Mouse (Mus musculus) cerebellum, postnatal 4 days (tissue): Measurements from ENCODE around the gene Atp8b2.

Experiments
- DNase-seq, 2 experiments: peaks; one replicate each; pipeline ENCODE4 v3.0.0; 2022; ENCODE audit warnings: low spot score in 2 of 2, mixed read lengths in 1 of 2

Gene Atp8b2

DNA sequence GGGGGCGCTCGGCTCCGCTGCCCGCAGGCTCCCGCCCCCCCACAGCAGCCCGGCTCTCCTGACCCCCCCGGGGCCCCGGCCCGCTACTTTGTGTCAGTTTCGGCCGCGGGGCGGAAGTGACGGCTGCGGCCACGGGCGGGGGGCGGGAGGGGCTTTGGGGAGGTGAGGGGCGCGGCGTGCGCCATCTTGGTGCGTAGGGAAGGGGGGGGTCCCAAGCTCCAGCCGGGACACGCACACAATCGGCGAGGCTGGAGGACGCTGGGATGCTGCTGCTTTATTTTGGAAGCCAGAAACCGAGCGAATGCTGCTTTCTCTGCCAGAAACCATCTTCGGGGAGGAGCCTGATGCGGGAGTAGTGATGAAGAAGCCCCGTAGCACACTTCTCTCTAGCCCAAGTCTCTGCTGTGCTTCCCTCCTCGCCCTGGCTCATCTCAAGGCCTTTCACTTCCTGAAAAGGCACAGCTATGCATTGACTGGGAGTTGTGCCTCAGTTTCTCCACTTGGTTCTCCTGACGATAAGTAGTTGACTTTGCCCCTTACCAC is at the start of gene Atp8b2:
Atp8b2 (minus strand) TSS at position 288 of the 543 bp plus-strand sequence.
- DNase-seq: peak; percentile 57 to 69

DNA sequence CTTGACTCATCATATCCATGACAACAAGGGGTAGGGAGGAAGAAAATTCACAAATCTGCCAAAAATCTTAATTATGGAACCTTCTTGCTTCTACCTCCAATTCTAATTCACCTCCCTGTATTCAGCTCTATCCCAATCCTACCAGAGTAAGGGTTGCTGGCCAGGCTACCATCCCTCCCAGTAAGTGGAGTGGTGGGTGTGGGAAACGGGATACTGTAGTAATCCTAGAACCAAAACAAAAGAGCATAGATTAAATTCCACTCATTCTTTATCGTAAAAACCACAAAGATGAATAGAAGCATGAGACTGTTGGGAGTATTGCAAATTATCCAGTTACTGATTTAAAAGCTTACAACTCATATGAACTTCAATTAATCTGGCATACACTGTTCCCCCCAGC is 47.0 kb upstream of the Atp8b2 start:
- no peak for DNase-seq

GRCm38 (mm10) chr3:90004091-90004796 is 40.9 kb upstream of the Atp8b2 start:
- DNase-seq: no peak

- no peak for DNase-seq
Observed at GRCm38 (mm10) chr3:89999830-90000229, 36.5 kb upstream of the Atp8b2 start.

DNA sequence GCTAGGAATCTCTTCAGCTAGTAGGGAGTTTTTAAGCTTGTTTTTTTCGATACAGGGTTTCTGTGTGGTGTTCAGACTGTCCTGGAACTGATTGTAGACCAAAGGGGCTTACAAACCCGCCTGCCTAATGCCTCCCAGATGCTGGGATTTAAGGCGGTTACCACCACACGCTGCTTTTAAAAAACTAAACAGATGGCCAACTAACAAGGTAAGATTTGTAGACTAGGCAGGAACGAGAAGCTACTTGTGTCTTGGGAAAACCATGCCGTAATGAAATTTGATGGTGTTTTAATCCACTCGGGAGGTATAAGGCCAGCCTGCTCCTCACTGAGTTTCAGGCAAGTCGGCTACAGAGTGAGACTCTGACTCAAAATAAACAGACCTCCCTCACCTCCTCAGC is 35.8 kb upstream of the Atp8b2 start:
- no peak for DNase-seq

DNA sequence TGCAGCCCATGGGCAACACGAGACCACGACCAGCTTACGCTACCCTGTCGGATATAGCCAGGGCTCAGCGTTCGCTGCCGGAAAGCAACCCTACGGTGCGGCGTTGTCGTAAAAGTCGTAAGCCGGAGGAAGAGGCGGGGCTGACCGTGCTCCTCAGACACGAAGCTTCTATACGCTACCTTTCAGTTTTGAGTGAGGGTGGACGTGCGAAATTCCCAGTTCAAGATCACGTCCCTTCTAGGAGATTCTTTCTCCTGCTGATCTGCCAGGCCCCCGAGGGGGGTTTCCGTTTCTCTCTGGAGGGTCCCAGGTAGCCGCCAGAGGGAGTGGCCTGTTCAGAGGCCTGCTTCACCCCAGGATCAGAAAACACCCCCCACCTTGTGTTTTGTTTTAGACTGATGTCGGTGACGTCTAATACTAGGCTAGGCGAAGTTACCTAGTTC is 35.3 kb upstream of the Atp8b2 start, which contains the start of gene Hax1:
Hax1 (minus strand) TSS at position 169 of the 443 bp plus-strand sequence.
- peak; percentile 91 to 92 for DNase-seq

- peak in 1 of 2 experiments; percentile 4 for DNase-seq
Observed at GRCm38 (mm10) chr3:89997791-89998495, 34.6 kb upstream of the Atp8b2 start.

- DNase-seq: no peak
Observed at GRCm38 (mm10) chr3:89994807-89995515, 31.7 kb upstream of the Atp8b2 start.

- DNase-seq: no peak
Observed at GRCm38 (mm10) chr3:89987822-89988221, 24.5 kb upstream of the Atp8b2 start.

DNA sequence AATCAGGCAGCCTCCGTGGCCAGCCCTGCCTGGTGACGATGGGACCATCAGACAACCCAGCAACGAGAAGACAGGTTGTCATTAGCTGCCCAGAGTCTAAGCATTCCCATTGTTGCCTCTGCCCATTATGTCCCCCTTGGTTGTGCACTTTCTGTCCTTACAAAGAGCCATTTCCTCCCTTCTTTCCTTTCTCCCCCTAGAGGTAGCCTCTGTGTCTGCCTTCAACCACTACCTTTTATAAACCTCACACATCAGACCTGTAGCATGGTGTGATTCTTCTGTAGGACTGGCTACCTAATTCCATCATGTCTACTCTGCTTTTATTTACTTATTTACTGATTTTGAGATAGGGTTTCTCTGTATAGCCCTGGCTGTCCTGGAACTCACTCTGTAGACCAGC is 23.9 kb upstream of the Atp8b2 start:
- no peak for DNase-seq

DNA sequence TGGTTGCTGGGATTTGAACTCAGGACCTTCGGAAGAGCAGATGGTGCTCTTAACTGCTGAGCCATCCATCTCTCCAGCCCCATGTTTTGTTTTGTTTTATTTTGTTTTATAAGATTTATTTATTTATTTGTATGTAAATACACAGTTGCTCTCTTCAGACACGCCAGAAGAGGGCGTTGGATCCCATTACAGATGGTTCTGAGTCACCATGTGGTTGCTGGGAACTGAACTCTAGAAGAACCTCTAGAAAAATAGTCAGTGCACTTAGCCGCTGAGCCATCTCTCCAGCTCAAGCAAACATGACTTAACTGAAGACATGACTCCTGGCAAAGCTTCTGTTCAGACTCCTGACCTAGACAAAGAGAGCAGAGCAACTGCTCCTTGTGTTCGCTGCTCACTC is 19.1 kb upstream of the Atp8b2 start:
- no peak for DNase-seq

GRCm38 (mm10) chr3:89976859-89977258 is 13.6 kb upstream of the Atp8b2 start:
- no peak for DNase-seq

DNA sequence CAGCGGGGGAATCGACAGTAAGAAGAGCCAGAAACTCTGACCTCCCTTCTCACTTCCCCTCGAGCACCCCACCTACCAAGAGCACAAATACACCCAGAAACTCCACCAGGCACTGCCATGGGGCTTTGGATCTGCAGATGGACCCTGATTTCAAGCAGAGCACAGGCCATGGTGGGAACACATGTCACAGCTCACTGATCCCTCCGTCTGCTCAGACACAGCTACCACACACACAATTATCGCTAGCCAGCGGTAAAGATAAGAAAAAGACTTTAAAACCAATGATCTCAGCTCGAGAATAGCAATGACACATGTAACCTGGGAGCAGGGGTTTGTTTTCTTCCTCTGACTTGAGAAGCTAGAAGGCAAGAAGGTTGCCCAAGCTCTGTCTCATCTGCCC is 5.2 kb upstream of the Atp8b2 start:
- no peak for DNase-seq

DNA sequence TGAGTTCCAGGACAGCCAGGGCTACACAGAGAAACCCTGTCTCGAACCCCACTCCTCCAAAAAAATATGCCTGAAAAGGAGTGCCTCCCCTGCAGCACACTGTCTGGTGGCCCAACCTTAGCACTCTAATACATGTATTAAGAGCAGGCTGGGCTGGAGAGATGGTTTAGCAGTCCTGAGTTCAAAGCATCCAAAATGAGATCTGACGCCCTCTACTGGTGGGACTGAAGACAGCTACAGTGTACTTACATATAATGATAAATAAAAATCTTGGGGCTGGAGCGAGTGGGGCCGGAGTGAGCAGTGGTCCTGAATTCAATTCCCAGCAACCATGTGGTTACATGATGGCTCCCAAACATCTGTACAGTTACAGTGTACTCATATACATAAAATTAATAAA is 3.6 kb upstream of the Atp8b2 start:
- DNase-seq: no peak

DNA sequence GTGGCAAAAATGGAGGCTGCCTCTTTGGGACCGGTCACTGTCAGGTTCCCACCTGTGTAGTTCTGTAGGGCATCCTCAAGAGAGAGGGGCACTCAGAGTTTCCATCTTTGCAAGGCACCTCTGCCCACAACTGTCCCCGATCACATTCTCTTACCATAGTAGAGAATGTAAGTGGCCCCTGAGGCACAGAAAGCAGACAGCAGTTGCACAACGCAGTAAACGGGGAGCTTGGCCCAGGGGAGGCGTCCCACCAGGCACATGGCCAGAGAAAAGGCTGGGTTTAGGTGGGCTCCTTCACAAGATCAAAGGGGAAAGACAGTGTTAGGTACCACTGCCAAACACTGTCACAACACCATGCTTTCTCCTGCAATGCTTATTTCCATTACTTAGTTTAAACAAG is 2.7 kb upstream of the Atp8b2 start:
- DNase-seq: no peak

DNA sequence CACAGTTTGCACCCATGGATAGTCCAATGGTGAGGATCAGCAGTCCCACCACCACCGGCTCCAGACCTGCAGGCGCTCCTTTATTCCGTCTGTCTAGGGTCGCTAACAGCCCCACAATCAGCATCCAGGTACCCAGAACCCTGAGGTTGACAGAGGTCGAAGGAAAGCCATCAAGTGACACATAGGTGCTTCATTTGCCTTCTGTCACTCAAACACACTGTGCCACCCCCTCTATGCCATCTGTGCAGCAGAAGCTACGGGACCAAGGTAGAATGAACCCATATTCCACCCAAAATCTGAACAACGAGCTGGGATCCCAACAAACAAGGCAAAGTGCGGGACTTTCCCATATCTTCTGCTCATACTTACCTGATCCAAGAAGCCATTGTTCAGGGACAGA is 2.2 kb upstream of the Atp8b2 start:
- no peak for DNase-seq

DNA sequence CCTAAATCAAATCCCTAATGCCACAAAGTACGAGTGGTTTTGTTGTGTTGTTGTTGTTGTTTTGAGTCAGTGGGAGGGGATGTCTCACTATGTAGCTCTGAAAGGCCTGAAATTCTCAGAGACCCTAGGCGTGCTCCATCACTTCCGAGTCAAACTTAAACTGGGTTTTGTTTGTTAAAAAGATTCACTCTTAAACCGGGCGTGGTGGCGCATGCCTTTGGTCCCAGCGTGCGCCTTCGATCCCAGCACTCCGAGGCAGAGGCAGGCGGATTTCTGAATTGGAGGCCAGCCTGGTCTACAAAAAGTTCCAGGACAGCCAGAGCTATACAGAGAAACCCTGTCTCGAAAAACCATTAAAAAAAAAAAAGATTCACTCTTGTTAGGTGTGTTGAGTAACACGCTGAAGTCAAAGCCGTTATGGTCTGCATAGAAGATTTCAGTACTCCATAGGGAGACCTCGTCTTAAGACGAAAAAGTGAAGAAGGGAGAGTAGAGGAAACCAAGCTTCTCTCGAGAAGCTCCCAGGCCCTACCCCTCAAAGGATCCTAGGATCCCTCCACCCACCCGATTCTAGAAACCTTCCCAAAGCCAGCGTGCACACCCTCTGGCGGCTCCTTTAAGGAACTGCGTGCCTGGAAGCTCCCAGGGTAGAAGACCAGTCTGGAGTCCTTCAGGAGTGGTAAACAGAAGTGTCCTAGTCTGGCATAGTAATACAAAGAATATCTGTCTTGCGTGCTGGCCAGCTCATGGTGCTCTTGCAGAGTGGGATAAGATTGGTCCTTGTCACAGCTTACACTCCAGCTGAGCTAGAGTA is 825 bp upstream of the Atp8b2 start:
- peak in 1 of 2 experiments; percentile 65 for DNase-seq

GRCm38 (mm10) chr3:89962751-89963220 is 522 bp downstream of the Atp8b2 start:
- DNase-seq: no peak

DNA sequence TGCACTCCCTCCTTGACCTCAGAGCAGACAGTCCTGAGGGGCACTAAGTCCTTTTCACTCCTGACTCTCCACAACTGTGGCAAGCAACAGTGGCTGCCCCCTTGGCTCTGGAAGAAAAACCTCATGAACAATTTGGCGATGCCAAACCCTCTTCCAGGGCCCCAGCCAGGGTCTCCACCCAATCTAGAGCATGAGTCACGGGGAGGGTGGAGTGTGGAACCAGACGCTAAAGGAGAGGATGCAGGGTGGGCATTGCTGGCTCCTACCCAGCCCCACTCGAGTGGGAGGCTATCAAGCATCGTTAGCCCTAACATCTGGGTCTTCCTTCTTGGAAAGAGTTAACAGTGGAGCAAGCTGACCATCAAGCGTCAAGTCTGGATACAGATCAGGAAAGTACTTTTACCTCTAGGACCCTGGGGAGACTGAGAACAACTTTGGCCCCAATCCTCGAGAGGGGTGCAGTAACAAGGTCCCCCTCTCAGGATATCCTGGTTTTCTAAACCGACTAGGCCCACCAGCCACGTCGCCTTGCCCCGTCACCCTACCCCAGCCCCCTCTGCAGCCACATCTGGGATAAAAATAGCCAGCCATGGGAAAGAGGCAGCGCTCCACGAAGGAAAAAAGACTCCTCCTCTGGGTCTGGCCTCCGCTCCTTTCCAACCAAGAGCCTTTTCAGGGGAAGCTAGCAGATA is 1.1 kb downstream of the Atp8b2 start:
- no peak for DNase-seq

DNA sequence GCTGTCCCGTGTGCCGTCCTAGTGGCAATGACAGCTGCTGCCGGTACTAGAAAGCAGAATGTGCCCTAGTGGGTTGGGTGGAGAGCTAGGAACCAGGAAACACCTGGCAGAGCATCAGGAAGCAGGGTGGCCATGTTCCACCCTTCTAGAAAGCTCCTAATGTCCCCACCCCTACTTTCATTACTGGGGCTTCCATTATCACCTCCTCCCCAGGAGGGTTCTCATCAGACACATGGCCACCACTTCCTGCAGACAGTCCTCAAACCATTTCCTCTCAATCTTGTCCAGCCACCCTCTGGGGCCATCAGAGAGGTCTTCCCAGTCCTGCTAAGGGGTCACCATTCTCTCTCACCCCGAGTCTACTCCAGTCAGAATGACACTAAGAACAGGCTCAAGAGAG is 1.9 kb downstream of the Atp8b2 start:
- DNase-seq: no peak

- peak; percentile 73 to 91 for DNase-seq
Observed at GRCm38 (mm10) chr3:89960469-89960868, 2.8 kb downstream of the Atp8b2 start.
